Mouse (Mus musculus) ES-CJ7 (cell line): ENCODE measurements around the gene Rabgap1l.

Source experiments
- DNase-seq: peaks from one replicate; pipeline ENCODE4 v3.0.0; 2011; ENCODE audit warnings: low read depth, low spot score

Gene Rabgap1l

GRCm38 (mm10) chr1:160787926-160788325 is 5.1 kb downstream of the Rabgap1l start:
- no peak for DNase-seq

DNA sequence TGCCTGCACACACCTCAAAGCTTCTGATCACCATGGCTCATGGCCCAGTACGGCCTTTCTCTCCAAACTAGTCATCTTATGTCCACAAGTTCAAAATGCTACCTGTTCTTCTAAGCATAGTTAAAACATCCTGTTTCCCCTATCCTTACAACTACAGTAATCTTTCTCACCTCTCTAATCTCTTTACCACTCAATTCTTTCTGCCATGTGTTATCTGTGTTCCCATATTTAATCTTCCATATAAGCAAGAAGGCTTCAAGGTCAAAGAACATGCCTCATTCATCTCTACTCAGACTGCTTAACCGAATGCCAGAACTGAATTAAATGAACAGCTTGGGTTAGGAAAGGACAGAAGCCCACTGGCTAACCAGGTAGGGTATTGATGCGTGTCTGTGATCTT is 5.8 kb downstream of the Rabgap1l start:
- DNase-seq, result no peak

GRCm38 (mm10) chr1:160786571-160786970 is 6.4 kb downstream of the Rabgap1l start:
- no peak for DNase-seq

DNA sequence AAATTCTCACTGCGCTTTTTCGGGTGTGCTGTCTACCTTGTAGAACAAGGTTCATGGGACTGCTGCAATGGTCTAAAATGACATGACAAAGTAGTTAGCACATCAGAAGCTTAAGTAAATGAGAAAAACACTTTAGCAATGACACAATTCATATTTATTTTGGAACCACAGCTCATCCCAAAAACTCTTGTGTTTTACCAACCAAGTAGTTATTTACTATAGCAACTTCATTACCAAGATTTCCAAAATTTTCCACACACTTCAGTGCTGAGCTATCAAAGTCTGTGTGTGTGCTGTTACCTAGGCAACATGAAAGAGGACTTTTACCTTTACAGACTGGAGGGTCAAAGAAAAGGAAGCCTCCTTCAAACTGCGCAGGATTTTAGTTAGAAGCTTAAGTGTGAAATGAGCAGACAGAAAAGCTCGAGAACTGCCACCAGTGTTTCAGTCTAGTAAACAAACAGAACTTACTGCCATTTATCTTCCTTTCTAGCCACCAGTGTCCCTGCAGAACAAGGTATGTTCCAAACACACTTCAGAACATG is 7.3 kb downstream of the Rabgap1l start:
- DNase-seq, result no peak

GRCm38 (mm10) chr1:160784122-160784521 is 8.9 kb downstream of the Rabgap1l start:
- DNase-seq, result no peak

DNA sequence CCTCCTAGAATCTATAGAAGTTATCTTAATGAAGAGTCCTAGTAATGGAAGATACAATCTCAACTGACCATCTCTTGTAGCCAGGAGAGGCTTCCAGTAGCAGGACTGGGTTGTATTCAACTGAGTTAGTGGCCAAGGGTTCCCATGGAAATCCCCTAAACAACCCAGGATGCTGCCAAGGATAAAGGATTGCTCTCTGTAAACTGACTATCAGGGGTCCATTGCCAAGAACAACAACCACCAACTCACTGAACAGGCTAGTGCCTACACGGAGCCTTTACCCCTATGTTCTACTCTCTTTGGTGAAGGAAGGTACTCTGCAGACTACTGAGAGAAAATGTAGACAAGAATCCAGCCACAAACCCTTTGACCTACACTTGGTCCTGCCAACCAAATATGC is 18.8 kb downstream of the Rabgap1l start:
- DNase-seq, result no peak

- DNase-seq, result no peak
Observed at GRCm38 (mm10) chr1:160765565-160765964, 27.4 kb downstream of the Rabgap1l start.

DNA sequence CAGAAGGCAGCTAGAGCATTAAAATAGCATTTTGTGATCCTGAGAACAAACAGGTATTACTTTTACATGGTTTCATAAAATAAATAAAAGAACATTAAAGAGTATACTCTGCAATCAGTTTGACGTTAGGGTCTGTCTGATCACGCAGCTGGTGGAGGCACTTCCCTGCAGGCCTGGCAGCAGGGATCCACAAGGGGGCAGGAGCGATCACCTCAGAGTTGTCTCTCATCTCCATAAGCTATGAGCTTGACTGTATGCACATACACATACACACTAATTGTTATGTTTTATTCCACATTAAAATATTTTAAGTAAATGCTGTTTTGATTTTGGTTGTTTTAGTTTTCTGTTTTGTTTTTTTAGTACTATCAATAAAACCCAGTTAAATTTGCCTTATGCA is 34.8 kb downstream of the Rabgap1l start:
- peak; percentile 39 for DNase-seq

DNA sequence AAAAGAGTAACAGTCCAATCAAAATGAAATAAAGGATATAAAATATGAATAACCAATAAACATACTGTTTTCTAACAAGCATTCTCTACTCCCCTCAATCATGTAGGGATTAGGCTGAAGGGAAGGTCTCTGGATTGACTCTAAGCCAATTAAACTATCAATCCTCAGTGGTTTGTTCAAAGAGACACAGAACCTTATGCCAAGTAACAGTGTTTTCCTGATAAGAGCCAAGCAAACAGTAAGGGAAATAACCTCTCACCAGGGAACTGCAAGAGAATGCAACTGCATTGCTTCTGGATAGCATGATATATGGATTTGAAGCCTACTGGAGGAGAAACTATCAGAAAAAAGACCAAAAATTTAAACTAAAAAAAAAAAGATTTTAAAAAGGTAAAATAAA is 37.7 kb downstream of the Rabgap1l start:
- DNase-seq, result no peak

DNA sequence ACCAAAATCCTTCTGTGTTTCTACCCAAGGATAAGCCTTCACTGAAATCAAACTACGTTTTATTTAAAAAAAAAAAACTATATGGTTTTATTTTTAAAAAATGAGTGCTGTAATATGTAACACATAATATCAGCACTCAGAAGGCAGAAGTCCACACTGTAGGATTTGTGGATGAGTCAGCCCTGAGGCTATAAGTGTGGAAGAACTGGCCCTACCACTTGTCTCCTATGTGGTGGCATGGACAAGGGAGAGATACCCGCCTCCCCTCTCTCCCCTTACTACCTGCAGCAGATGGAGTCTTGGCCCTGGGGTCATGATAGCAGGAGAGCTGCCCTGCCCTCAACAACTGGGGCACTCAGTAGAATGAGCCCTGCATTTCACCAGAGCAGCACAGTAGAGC is 42.4 kb downstream of the Rabgap1l start:
- no peak for DNase-seq

- DNase-seq, result peak; percentile 46
Observed at GRCm38 (mm10) chr1:160746786-160747185, 46.2 kb downstream of the Rabgap1l start.

- no peak for DNase-seq
Observed at GRCm38 (mm10) chr1:160745238-160745930, 47.6 kb downstream of the Rabgap1l start.

DNA sequence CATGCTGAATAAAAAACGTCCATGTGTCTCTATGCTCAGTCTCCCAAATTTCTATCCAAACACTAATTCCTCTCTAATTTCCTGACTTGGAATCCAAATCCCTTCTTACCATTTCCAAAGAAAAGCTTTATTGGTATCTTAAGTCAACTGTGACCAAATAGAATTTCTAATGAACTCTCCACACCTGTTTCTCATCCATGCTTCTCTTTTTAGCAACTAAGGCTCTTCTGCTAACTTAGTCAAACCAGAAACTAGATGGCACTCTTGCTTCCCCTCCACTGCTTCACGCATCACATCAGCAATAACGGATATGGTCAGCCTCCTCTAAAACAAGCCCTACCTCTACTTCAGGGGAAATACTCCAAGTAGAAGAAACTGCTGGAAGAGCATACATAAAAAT is 49.0 kb downstream of the Rabgap1l start:
- DNase-seq, result no peak

- DNase-seq, result peak; percentile 55
Observed at GRCm38 (mm10) chr1:160743229-160743628, 49.8 kb downstream of the Rabgap1l start.

- no peak for DNase-seq
Observed at GRCm38 (mm10) chr1:160740650-160741049, 52.4 kb downstream of the Rabgap1l start.

DNA sequence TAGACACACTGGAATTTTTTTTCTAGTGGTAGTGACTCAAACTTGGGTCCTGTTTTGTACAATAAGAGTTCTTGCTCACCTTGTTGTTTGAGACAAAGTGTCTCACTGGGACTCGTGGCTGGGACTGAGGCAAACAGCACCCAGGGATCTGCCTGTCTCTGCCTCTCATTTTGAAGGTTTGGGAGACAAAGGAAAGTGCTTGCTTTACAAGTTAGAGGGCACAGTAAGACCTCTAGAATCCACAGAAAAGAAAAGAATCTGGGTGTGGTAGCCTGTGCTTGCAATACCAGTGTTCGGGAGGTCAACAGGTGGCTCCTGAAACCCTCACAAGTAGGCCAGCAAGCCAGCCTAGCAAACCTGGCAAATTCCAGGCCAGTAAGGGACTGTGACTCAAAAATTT is 58.3 kb downstream of the Rabgap1l start:
- peak; percentile 97 for DNase-seq

DNA sequence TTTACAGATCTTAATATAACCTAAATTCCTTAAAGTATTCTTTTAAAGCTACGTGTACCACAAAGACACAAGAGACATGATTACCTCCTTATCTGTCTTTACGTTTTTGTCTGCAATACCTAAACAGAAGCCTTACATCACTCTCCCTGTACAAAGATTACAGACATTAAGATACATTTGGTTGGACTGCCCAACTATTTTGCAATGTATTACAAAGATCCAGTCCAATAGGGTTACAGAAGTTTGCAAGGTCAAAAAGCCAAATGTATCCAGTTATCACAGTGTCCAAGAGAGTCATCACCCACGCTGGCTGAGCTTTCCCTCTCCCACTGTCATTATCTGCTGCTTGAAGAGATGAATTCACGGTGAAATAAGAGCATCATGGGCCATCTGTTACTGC is 63.1 kb downstream of the Rabgap1l start:
- DNase-seq, result no peak

GRCm38 (mm10) chr1:160717742-160718141 is 75.3 kb downstream of the Rabgap1l start:
- DNase-seq, result peak; percentile 30

DNA sequence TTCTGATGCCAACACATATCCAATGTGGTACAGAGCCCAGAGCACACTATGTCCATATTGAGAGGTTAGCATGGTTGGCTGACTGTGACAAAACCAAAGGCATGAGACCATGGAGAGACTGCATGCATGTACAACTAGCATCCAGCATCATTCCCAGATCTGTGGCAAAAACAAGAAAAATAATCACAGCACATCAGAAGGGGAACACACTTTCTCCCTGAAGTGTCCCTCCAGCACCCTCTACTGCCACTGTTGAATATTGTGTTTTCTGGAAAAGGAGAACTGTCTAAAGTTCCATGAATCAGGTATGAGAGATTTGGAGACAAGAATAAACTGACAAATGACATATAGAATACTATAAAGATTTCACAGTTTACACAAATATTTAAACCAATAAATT is 78.3 kb downstream of the Rabgap1l start:
- DNase-seq, result peak; percentile 17

- DNase-seq, result no peak
Observed at GRCm38 (mm10) chr1:160713887-160714286, 79.1 kb downstream of the Rabgap1l start.

- no peak for DNase-seq
Observed at GRCm38 (mm10) chr1:160713383-160713782, 79.6 kb downstream of the Rabgap1l start.

DNA sequence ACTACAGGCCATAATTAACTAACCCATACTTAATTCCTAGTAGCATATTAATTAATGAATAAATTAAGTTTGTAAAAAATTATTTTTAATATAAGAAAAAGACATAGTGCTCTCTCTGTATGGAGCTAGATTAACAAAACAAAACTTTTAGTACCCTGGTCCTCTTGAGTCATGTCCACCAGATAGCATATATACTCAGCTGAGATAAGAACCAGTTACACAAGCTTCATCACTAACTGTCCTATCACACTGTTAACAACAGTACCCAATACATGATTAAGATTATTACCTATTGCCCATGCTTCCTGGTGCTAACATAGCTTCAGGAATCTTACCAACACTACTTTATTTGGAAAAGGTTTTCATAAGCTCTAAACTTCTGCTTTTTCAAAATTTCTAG is 82.5 kb downstream of the Rabgap1l start:
- DNase-seq, result no peak

- DNase-seq, result no peak
Observed at GRCm38 (mm10) chr1:160704596-160704995, 88.4 kb downstream of the Rabgap1l start.

DNA sequence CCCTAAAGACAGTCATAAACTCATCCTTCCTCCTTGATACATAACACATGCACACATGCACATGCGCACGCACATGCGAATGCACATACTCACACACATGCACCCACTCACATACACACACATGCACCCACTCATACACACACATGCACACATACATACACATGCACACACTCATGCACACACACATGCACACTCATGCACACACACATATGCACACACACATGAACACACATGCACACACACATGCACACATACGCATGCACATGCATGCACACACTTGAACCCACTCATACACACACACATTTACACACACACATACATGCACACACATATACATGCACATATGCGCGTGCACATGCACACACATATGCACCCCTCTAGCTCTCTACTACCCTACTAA is 89.2 kb downstream of the Rabgap1l start:
- no peak for DNase-seq
